Mouse (Mus musculus) limb, embryonic 15.5 days (tissue): ENCODE measurements around the gene Daam1. TPM values are rescaled to one million over a fixed set of nuclear protein-coding genes. Genes with fewer than 3 reads are reported as not detected.

ENCODE experiments used
- ATAC-seq: fragments of 200-750 bp; cut with Nextera tagmentation; 2 replicates; pipeline ENCODE4 v1.8.0; 2017; ENCODE audit warnings: low read depth, moderate TSS enrichment; ENCODE audit not compliant: insufficient number of reproducible peaks, low FRiP score, low TSS enrichment
- H3K27ac ChIP-seq: fragments of 300-500 bp; sonication (generic); 2 replicates; pipeline ENCODE4 v1.5.1; 2015; ENCODE audit warnings: moderate library complexity, mild to moderate bottlenecking, inconsistent platforms
- H3K27me3 ChIP-seq: fragments of 300-500 bp; sonication (generic); 2 replicates; pipeline ENCODE4 v1.6.1; 2015; ENCODE audit warnings: inconsistent platforms
- H3K36me3 ChIP-seq: fragments of 300-500 bp; sonication (generic); 2 replicates; pipeline ENCODE4 v1.6.1; 2015; ENCODE audit warnings: inconsistent platforms
- H3K4me1 ChIP-seq: fragments of 300-500 bp; sonication (generic); 2 replicates; pipeline ENCODE4 v1.6.1; 2015; ENCODE audit warnings: inconsistent platforms
- H3K4me2 ChIP-seq: fragments of 300-500 bp; sonication (generic); 2 replicates; pipeline ENCODE4 v1.6.1; 2015; ENCODE audit warnings: mild to moderate bottlenecking, inconsistent platforms
- H3K4me3 ChIP-seq: fragments of 300-500 bp; sonication (generic); 2 replicates; pipeline ENCODE4 v1.5.1; 2015; ENCODE audit warnings: mild to moderate bottlenecking, inconsistent platforms
- H3K9ac ChIP-seq: fragments of 300-500 bp; sonication (generic); 2 replicates; pipeline ENCODE4 v1.6.1; 2015; ENCODE audit warnings: inconsistent platforms
- H3K9me3 ChIP-seq: fragments of 300-500 bp; sonication (generic); 2 replicates; pipeline ENCODE4 v1.6.1; 2016; ENCODE audit warnings: inconsistent platforms
- WGBS: fragments of 180-500 bp; shearing (Covaris S2); methylation state at CpG from one replicate; pipeline ENCODE4 v1.1.7; 2015; 5-methylcytosine and 5-hydroxymethylcytosine counted together
- polyA plus RNA-seq: library from polyadenylated mRNA; unstranded; fragments of >200 nt; fragmentation: Nextera tagmentation; extraction: Ambion mirVana; gene quantifications from 2 replicates; pipeline ENCODE4 v1.2.1, GENCODE M21; 2015

Daam1 gene
- polyA plus RNA-seq, 1 experiment from 2014 or later: 10.5 TPM

- no peak overlapping the region for H3K4me3 ChIP-seq
- H3K36me3 ChIP-seq: no peaks in the 10 kb centered on the region
- no peak overlapping the region for H3K9ac ChIP-seq
- H3K9me3 ChIP-seq: no peaks in the 10 kb centered on the region
- no peak overlapping the region for H3K4me2 ChIP-seq
- 0 out of 2 replicates have a peak, but pooled peaks cover 4% of the 10 kb centered on the region for H3K4me1 ChIP-seq
- H3K27me3 ChIP-seq: no peaks in the 10 kb centered on the region
- ATAC-seq: no peak
- WGBS: 57% methylated on average over 11 of the region's 11 CpGs
- no peak overlapping the region for H3K27ac ChIP-seq
Observed at GRCm38 (mm10) chr12:71925990-71926700, 95.3 kb downstream of the Daam1 start.

GRCm38 (mm10) chr12:71928092-71928491 lies 97.2 kb downstream of the Daam1 start:
- Histone ChIP-seq H3K4me3 (no peak overlapping the region), H3K27ac (no peak overlapping the region), H3K9me3 (no peaks in the 10 kb centered on the region), H3K4me2 (no peak overlapping the region), H3K36me3 (no peaks in the 10 kb centered on the region), H3K9ac (no peak overlapping the region), H3K27me3 (no peaks in the 10 kb centered on the region), H3K4me1 (0 out of 2 replicates have a peak, but pooled peaks cover 9% of the 10 kb centered on the region)
- no peak for ATAC-seq
- WGBS: 82% methylated on average over 6 of the region's 6 CpGs

GRCm38 (mm10) chr12:71929876-71930275 lies 99.0 kb downstream of the Daam1 start:
- H3K4me2 ChIP-seq: no peak overlapping the region
- WGBS: 89% methylated on average over 2 of the region's 2 CpGs
- H3K4me1 ChIP-seq: peaks cover 12% of the 10 kb centered on the region
- no peaks in the 10 kb centered on the region for H3K36me3 ChIP-seq
- ATAC-seq: no peak
- H3K27me3 ChIP-seq: no peaks in the 10 kb centered on the region
- H3K27ac ChIP-seq: no peak overlapping the region
- no peak overlapping the region for H3K4me3 ChIP-seq
- no peak overlapping the region for H3K9ac ChIP-seq
- H3K9me3 ChIP-seq: no peaks in the 10 kb centered on the region

- H3K27ac ChIP-seq: no peak overlapping the region
- ATAC-seq: no peak
- H3K4me2 ChIP-seq: no peak overlapping the region
- H3K4me1 ChIP-seq: peaks cover 8% of the 10 kb centered on the region
- no peak overlapping the region for H3K4me3 ChIP-seq
- 56% methylated on average over 9 of the region's 9 CpGs for WGBS
- H3K36me3 ChIP-seq: peaks cover 9% of the 10 kb centered on the region
- no peak overlapping the region for H3K9ac ChIP-seq
- no peaks in the 10 kb centered on the region for H3K27me3 ChIP-seq
- H3K9me3 ChIP-seq: no peaks in the 10 kb centered on the region
Observed at GRCm38 (mm10) chr12:71932433-71933386, 101.8 kb downstream of the Daam1 start.

- H3K4me1 ChIP-seq: peaks cover 8% of the 10 kb centered on the region
- H3K27ac ChIP-seq: no peak overlapping the region
- H3K4me3 ChIP-seq: no peak overlapping the region
- no peak overlapping the region for H3K9ac ChIP-seq
- H3K9me3 ChIP-seq: no peaks in the 10 kb centered on the region
- no peak overlapping the region for H3K4me2 ChIP-seq
- ATAC-seq: no peak
- WGBS: 51% methylated on average over 6 of the region's 6 CpGs
- H3K27me3 ChIP-seq: no peaks in the 10 kb centered on the region
- peaks cover 15% of the 10 kb centered on the region for H3K36me3 ChIP-seq
Observed at GRCm38 (mm10) chr12:71933989-71934645, 103.2 kb downstream of the Daam1 start.

GRCm38 (mm10) chr12:71936636-71937035 lies 105.8 kb downstream of the Daam1 start:
- Histone ChIP-seq H3K9me3 (no peaks in the 10 kb centered on the region), H3K4me3 (no peak overlapping the region), H3K27me3 (no peaks in the 10 kb centered on the region), H3K4me1 (peaks cover 8% of the 10 kb centered on the region), H3K4me2 (no peak overlapping the region), H3K9ac (no peak overlapping the region), H3K36me3 (peaks cover 15% of the 10 kb centered on the region), H3K27ac (no peak overlapping the region)
- no peak for ATAC-seq
- 60% methylated on average over 1 of the region's 1 CpGs for WGBS

GRCm38 (mm10) chr12:71938513-71938912 lies 107.6 kb downstream of the Daam1 start:
- Histone ChIP-seq H3K9ac (no peak overlapping the region), H3K9me3 (no peaks in the 10 kb centered on the region), H3K4me3 (no peak overlapping the region), H3K4me1 (peaks cover 3% of the 10 kb centered on the region), H3K27ac (no peak overlapping the region), H3K36me3 (peaks cover 15% of the 10 kb centered on the region), H3K27me3 (no peaks in the 10 kb centered on the region), H3K4me2 (no peak overlapping the region)
- ATAC-seq: no peak
- WGBS: 85% methylated on average over 5 of the region's 5 CpGs

GRCm38 (mm10) chr12:71941290-71941689 lies 110.4 kb downstream of the Daam1 start:
- no peak for ATAC-seq
- H3K4me3 ChIP-seq: no peak overlapping the region
- WGBS: 93% methylated on average over 5 of the region's 5 CpGs

GRCm38 (mm10) chr12:71943112-71943511 lies 112.2 kb downstream of the Daam1 start:
- H3K27ac ChIP-seq: no peak overlapping the region
- no peak overlapping the region for H3K4me3 ChIP-seq
- H3K36me3 ChIP-seq: peaks cover 39% of the 10 kb centered on the region
- H3K9me3 ChIP-seq: no peaks in the 10 kb centered on the region
- H3K4me1 ChIP-seq: no peaks in the 10 kb centered on the region
- WGBS: 90% methylated on average over 9 of the region's 9 CpGs
- no peak overlapping the region for H3K9ac ChIP-seq
- no peaks in the 10 kb centered on the region for H3K27me3 ChIP-seq
- H3K4me2 ChIP-seq: no peak overlapping the region
- ATAC-seq: no peak

More at GRCm38 (mm10) chr12:71941290-71941689, 110.4 kb downstream of the Daam1 start:
- peaks cover 34% of the 10 kb centered on the region for H3K36me3 ChIP-seq
- no peaks in the 10 kb centered on the region for H3K9me3 ChIP-seq
- H3K4me1 ChIP-seq: no peaks in the 10 kb centered on the region
- H3K4me2 ChIP-seq: no peak overlapping the region
- H3K27me3 ChIP-seq: no peaks in the 10 kb centered on the region
- H3K27ac ChIP-seq: no peak overlapping the region
- no peak overlapping the region for H3K9ac ChIP-seq

- no peak overlapping the region for H3K9ac ChIP-seq
- no peak overlapping the region for H3K4me3 ChIP-seq
- no peak overlapping the region for H3K27ac ChIP-seq
- no peak for ATAC-seq
- no peaks in the 10 kb centered on the region for H3K27me3 ChIP-seq
- no peak overlapping the region for H3K4me2 ChIP-seq
- H3K9me3 ChIP-seq: no peaks in the 10 kb centered on the region
- WGBS: 86% methylated on average over 4 of the region's 4 CpGs
- no peaks in the 10 kb centered on the region for H3K4me1 ChIP-seq
- peaks cover 40% of the 10 kb centered on the region for H3K36me3 ChIP-seq
Observed at GRCm38 (mm10) chr12:71943646-71944045, 112.8 kb downstream of the Daam1 start.

GRCm38 (mm10) chr12:71945844-71946243 lies 115.0 kb downstream of the Daam1 start:
- peaks cover 47% of the 10 kb centered on the region for H3K36me3 ChIP-seq
- WGBS: 82% methylated on average over 7 of the region's 7 CpGs
- H3K4me3 ChIP-seq: no peak overlapping the region
- no peaks in the 10 kb centered on the region for H3K4me1 ChIP-seq
- ATAC-seq: no peak
- H3K27me3 ChIP-seq: no peaks in the 10 kb centered on the region
- H3K4me2 ChIP-seq: no peak overlapping the region
- H3K9me3 ChIP-seq: no peaks in the 10 kb centered on the region
- H3K27ac ChIP-seq: no peak overlapping the region
- no peak overlapping the region for H3K9ac ChIP-seq
